Mouse (Mus musculus) kidney, embryonic 14.5 days (tissue): ENCODE results near the gene Gli2. TPM values are rescaled to one million over a fixed set of nuclear protein-coding genes. Genes with fewer than 3 reads are reported as not detected.

Experiments used
- ATAC-seq: fragments of 200-750 bp; cut with Nextera tagmentation; 2 replicates; pipeline ENCODE4 v1.8.0; 2017; ENCODE audit warnings: moderate number of reproducible peaks, mild to moderate bottlenecking, moderate TSS enrichment, moderate library complexity; ENCODE audit not compliant: low FRiP score, low TSS enrichment
- H3K27ac ChIP-seq: fragments of 300-500 bp; sonication (generic); 2 replicates; pipeline ENCODE4 v1.5.1; 2014; ENCODE audit warnings: low read depth, mild to moderate bottlenecking, low read length, moderate library complexity, mixed read lengths
- H3K27me3 ChIP-seq: fragments of 300-500 bp; sonication (generic); 2 replicates; pipeline ENCODE4 v1.6.1; 2014; ENCODE audit warnings: mild to moderate bottlenecking, low read length; ENCODE audit not compliant: control insufficient read depth, insufficient read depth
- H3K36me3 ChIP-seq: fragments of 300-500 bp; sonication (generic); 2 replicates; pipeline ENCODE4 v1.6.1; 2014; ENCODE audit warnings: low read length, mixed read lengths; ENCODE audit not compliant: control insufficient read depth, insufficient read depth
- H3K4me1 ChIP-seq: fragments of 300-500 bp; sonication (generic); 2 replicates; pipeline ENCODE4 v1.6.1; 2014; ENCODE audit warnings: low read length, mixed read lengths; ENCODE audit not compliant: control insufficient read depth, insufficient read depth
- H3K4me2 ChIP-seq: fragments of 300-500 bp; sonication (generic); replicated peaks from 2 replicates; pipeline ENCODE4 v1.6.1; 2014; ENCODE audit warnings: low read depth, mild to moderate bottlenecking, low read length
- H3K4me3 ChIP-seq: fragments of 300-500 bp; sonication (generic); 2 replicates; pipeline ENCODE4 v1.5.1; 2014; ENCODE audit warnings: mild to moderate bottlenecking, low read length
- H3K9ac ChIP-seq: fragments of 300-500 bp; sonication (generic); 2 replicates; pipeline ENCODE4 v1.6.1; 2014; ENCODE audit warnings: low read depth, mild to moderate bottlenecking, low read length, moderate library complexity
- H3K9me3 ChIP-seq: fragments of 300-500 bp; sonication (generic); 2 replicates; pipeline ENCODE4 v1.6.1; 2016; ENCODE audit warnings: low read length; ENCODE audit not compliant: control insufficient read depth
- WGBS: fragments of 180-500 bp; shearing (Covaris S2); extraction: QIAGEN DNeasy Blood & Tissue Kit; methylation state at CpG from one replicate; pipeline ENCODE4 v1.1.7; 2014; 5-methylcytosine and 5-hydroxymethylcytosine counted together
- polyA plus RNA-seq: library from polyadenylated mRNA; unstranded; fragments of >200 nt; fragmentation: Nextera tagmentation; extraction: Ambion mirVana; gene quantifications from 2 replicates; pipeline ENCODE4 v1.2.1, GENCODE M21; 2014

Gli2 gene
- polyA plus RNA-seq, 1 experiment from 2014 or later: 10.3 TPM

DNA sequence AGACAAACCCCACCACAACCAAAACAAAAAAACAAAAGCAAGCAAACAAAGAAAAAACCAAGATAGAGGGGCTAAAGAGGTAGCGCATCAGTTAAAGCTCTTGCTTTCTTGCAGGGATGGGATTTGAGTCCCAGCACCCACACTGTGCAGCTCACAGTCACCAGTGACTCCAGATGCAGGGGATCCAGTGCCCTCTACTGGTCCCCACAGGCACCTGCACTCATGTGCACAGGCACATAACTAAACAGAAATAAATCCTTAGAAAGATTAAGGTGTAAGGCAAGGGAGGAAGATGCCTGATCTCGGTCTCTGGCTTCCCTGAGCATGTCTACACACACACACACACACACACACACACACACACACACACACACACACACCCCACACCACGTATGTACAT is 83.4 kb downstream of the Gli2 start:
- Histone ChIP-seq H3K4me2 (no peak overlapping the region), H3K4me1 (no peaks in the 10 kb centered on the region), H3K27ac (no peak overlapping the region), H3K4me3 (no peak overlapping the region), H3K9ac (no peak overlapping the region), H3K27me3 (no peaks in the 10 kb centered on the region), H3K9me3 (no peaks in the 10 kb centered on the region), H3K36me3 (no peaks in the 10 kb centered on the region; the same call in 1 of the 2 replicates)
- ATAC-seq: no peak
- 97% methylated on average over 3 of the region's 3 CpGs for WGBS

GRCm38 (mm10) chr1:118969409-118969808 is 84.0 kb downstream of the Gli2 start:
- no peak overlapping the region for H3K9ac ChIP-seq
- no peak overlapping the region for H3K27ac ChIP-seq
- H3K27me3 ChIP-seq: no peaks in the 10 kb centered on the region
- H3K36me3 ChIP-seq: no peaks in the 10 kb centered on the region; the same call in 1 of the 2 replicates
- 80% methylated on average over 11 of the region's 11 CpGs for WGBS
- no peak for ATAC-seq
- no peaks in the 10 kb centered on the region for H3K4me1 ChIP-seq
- no peak overlapping the region for H3K4me2 ChIP-seq
- no peaks in the 10 kb centered on the region for H3K9me3 ChIP-seq
- no peak overlapping the region for H3K4me3 ChIP-seq

GRCm38 (mm10) chr1:118968661-118969179 is 84.7 kb downstream of the Gli2 start:
- H3K27me3 ChIP-seq: no peaks in the 10 kb centered on the region
- no peak overlapping the region for H3K4me2 ChIP-seq
- H3K9me3 ChIP-seq: no peaks in the 10 kb centered on the region
- WGBS: 79% methylated on average over 5 of the region's 5 CpGs
- no peaks in the 10 kb centered on the region for H3K4me1 ChIP-seq
- ATAC-seq: no peak
- no peaks in the 10 kb centered on the region; the same call in 1 of the 2 replicates for H3K36me3 ChIP-seq
- no peak overlapping the region for H3K9ac ChIP-seq
- H3K27ac ChIP-seq: no peak overlapping the region
- no peak overlapping the region for H3K4me3 ChIP-seq

GRCm38 (mm10) chr1:118967976-118968375 is 85.4 kb downstream of the Gli2 start:
- Histone ChIP-seq H3K9me3 (no peaks in the 10 kb centered on the region), H3K36me3 (no peaks in the 10 kb centered on the region; the same call in 1 of the 2 replicates), H3K9ac (no peak overlapping the region), H3K4me2 (no peak overlapping the region), H3K27me3 (no peaks in the 10 kb centered on the region), H3K4me3 (no peak overlapping the region), H3K27ac (no peak overlapping the region), H3K4me1 (no peaks in the 10 kb centered on the region)
- ATAC-seq: no peak
- 90% methylated on average over 3 of the region's 3 CpGs for WGBS

DNA sequence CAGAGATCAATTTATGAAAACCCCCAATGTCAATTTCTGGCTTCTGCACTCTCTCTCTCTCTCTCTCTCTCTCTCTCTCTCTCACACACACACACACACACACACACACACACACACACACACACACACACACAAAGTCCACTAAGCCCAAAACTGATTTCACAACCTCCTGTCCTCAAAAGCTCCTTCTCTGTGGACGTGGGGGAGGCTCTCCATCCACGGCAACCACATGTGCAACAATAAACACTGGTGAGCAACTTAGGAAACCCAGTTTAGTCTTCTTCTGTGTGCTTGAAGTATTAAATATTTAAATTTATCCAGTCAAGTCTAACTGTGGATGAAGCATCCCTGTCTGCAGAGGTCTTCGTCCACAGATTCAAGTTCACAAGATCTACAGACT is 86.1 kb downstream of the Gli2 start:
- Histone ChIP-seq H3K36me3 (no peaks in the 10 kb centered on the region; the same call in 1 of the 2 replicates), H3K27ac (no peak overlapping the region)
- ATAC-seq: no peak

GRCm38 (mm10) chr1:118958644-118959043 is 94.8 kb downstream of the Gli2 start:
- Histone ChIP-seq H3K4me3 (no peak overlapping the region), H3K27me3 (no peaks in the 10 kb centered on the region), H3K27ac (no peak overlapping the region), H3K4me1 (peaks cover 22% of the 10 kb centered on the region), H3K36me3 (no peaks in the 10 kb centered on the region), H3K9me3 (no peaks in the 10 kb centered on the region), H3K4me2 (no peak overlapping the region), H3K9ac (no peak overlapping the region)
- 87% methylated on average over 7 of the region's 7 CpGs for WGBS
- no peak for ATAC-seq

More for the DNA sequence above, 86.1 kb downstream of the Gli2 start:
- H3K9me3 ChIP-seq: no peaks in the 10 kb centered on the region
- H3K9ac ChIP-seq: no peak overlapping the region
- WGBS: 70% methylated on average over 3 of the region's 3 CpGs
- H3K27me3 ChIP-seq: no peaks in the 10 kb centered on the region
- H3K4me3 ChIP-seq: no peak overlapping the region
- H3K4me2 ChIP-seq: no peak overlapping the region
- no peaks in the 10 kb centered on the region for H3K4me1 ChIP-seq

DNA sequence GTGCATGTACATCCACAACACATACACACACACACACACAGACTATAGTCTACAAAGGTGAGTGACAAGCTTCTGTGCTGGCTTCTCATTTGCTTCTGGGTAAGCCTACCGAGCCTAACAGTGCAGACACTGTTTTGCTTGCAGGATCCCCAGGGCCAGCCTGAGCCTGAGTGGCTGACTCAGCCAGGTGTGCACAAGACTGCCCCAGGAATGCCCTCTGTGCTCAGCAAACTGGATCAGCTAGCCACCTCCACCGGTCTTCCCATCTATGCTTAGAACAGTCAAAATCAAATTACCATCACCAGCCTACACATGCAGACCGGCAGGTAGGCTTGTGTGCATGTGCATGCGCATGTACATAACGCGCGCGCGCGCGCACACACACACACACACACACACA is 97.6 kb downstream of the Gli2 start:
- ATAC-seq: no peak

GRCm38 (mm10) chr1:118954434-118955301 is 98.8 kb downstream of the Gli2 start:
- no peak overlapping the region for H3K9ac ChIP-seq
- peak; percentile 77 for ATAC-seq
- no peaks in the 10 kb centered on the region for H3K9me3 ChIP-seq
- 45% methylated on average over 10 of the region's 10 CpGs for WGBS
- peaks cover 34% of the 10 kb centered on the region for H3K4me1 ChIP-seq
- peak overlapping the region; percentile 11; the same call in 1 of the 2 replicates for H3K27ac ChIP-seq
- no peaks in the 10 kb centered on the region for H3K36me3 ChIP-seq
- H3K4me2 ChIP-seq: no peak overlapping the region
- no peaks in the 10 kb centered on the region for H3K27me3 ChIP-seq
- no peak overlapping the region for H3K4me3 ChIP-seq

More for the DNA sequence above, 97.6 kb downstream of the Gli2 start:
- no peak overlapping the region; the same call in 1 of the 2 replicates for H3K27ac ChIP-seq
- H3K4me1 ChIP-seq: peaks cover 34% of the 10 kb centered on the region
- no peaks in the 10 kb centered on the region for H3K9me3 ChIP-seq
- no peak overlapping the region for H3K4me3 ChIP-seq
- no peak overlapping the region for H3K4me2 ChIP-seq
- no peaks in the 10 kb centered on the region for H3K27me3 ChIP-seq
- no peak overlapping the region for H3K9ac ChIP-seq
- 79% methylated on average over 11 of the region's 11 CpGs for WGBS
- no peaks in the 10 kb centered on the region for H3K36me3 ChIP-seq

GRCm38 (mm10) chr1:118953031-118953430 is 100.4 kb downstream of the Gli2 start:
- Histone ChIP-seq H3K4me2 (no peak overlapping the region), H3K36me3 (no peaks in the 10 kb centered on the region), H3K4me3 (no peak overlapping the region), H3K27ac (peak overlapping the region; percentile 8; the same call in 1 of the 2 replicates), H3K9me3 (no peaks in the 10 kb centered on the region), H3K4me1 (peaks cover 34% of the 10 kb centered on the region), H3K27me3 (no peaks in the 10 kb centered on the region), H3K9ac (no peak overlapping the region)
- ATAC-seq: no peak
- WGBS: 74% methylated on average over 3 of the region's 3 CpGs
